Mouse (Mus musculus): ENCODE data around the gene Btrc.

Gene Btrc

GRCm38 (mm10) chr19:45475928-45476553 is 112.5 kb downstream of the Btrc start:
- DNase-seq (ENCODE audit: low spot score), result no peak

- DNase-seq (ENCODE audit: low spot score), result no peak
Observed at GRCm38 (mm10) chr19:45479548-45479947, 116.0 kb downstream of the Btrc start.

- no peak for DNase-seq (ENCODE audit: low spot score)
Observed at GRCm38 (mm10) chr19:45480490-45480889, 117.0 kb downstream of the Btrc start.

GRCm38 (mm10) chr19:45480951-45481350 is 117.4 kb downstream of the Btrc start:
- no peak for DNase-seq (ENCODE audit: low spot score)

- no peak for DNase-seq (ENCODE audit: low spot score)
Observed at GRCm38 (mm10) chr19:45483470-45483869, 119.9 kb downstream of the Btrc start.

GRCm38 (mm10) chr19:45486206-45486991 is 122.9 kb downstream of the Btrc start:
- DNase-seq (ENCODE audit: low spot score), result no peak

- no peak for DNase-seq (ENCODE audit: low spot score)
Observed at GRCm38 (mm10) chr19:45486992-45487387, 123.5 kb downstream of the Btrc start.

- no peak for DNase-seq (ENCODE audit: low spot score)
Observed at GRCm38 (mm10) chr19:45489961-45490360, 126.4 kb downstream of the Btrc start.

GRCm38 (mm10) chr19:45491246-45491645 is 127.7 kb downstream of the Btrc start:
- no peak for DNase-seq (ENCODE audit: low spot score)

- DNase-seq (ENCODE audit: low spot score), result no peak
Observed at GRCm38 (mm10) chr19:45494121-45494775, 130.7 kb downstream of the Btrc start.

GRCm38 (mm10) chr19:45505446-45505845 is 141.9 kb downstream of the Btrc start:
- no peak for DNase-seq (ENCODE audit: low spot score)

GRCm38 (mm10) chr19:45507531-45507930 is 144.0 kb downstream of the Btrc start:
- DNase-seq (ENCODE audit: low spot score), result no peak

GRCm38 (mm10) chr19:45510680-45511079 is 147.1 kb downstream of the Btrc start:
- DNase-seq (ENCODE audit: low spot score), result no peak

- DNase-seq (ENCODE audit: low spot score), result no peak
Observed at GRCm38 (mm10) chr19:45511406-45511805, 147.9 kb downstream of the Btrc start.

GRCm38 (mm10) chr19:45515341-45515740 is 151.8 kb downstream of the Btrc start:
- DNase-seq (ENCODE audit: low spot score), result no peak

GRCm38 (mm10) chr19:45516264-45516663 is 152.7 kb downstream of the Btrc start:
- DNase-seq (ENCODE audit: low spot score), result no peak

GRCm38 (mm10) chr19:45527382-45527781 is 163.8 kb downstream of the Btrc start:
- DNase-seq (ENCODE audit: low spot score), result no peak

GRCm38 (mm10) chr19:45527931-45528534 is 164.5 kb downstream of the Btrc start:
- no peak for DNase-seq (ENCODE audit: low spot score)

- peak; percentile 47 for DNase-seq (ENCODE audit: low spot score)
Observed at GRCm38 (mm10) chr19:45529294-45529693, 165.8 kb downstream of the Btrc start.

GRCm38 (mm10) chr19:45530200-45530995 is 166.9 kb downstream of the Btrc start:
- peak; percentile 48 for DNase-seq (ENCODE audit: low spot score)

GRCm38 (mm10) chr19:45531554-45531953 is 168.0 kb downstream of the Btrc start:
- DNase-seq (ENCODE audit: low spot score), result no peak

- DNase-seq (ENCODE audit: low spot score), result no peak
Observed at GRCm38 (mm10) chr19:45533617-45534016, 170.1 kb downstream of the Btrc start.

All from testis, postnatal 10 days (tissue).